Mouse (Mus musculus) adipocyte (in vitro differentiated cells): Measurements from ENCODE around the gene C2.

Experiments used
- DNase-seq: peaks from one replicate; pipeline ENCODE4 v3.0.0-alpha.2; 2016; ENCODE audit warnings: low spot score

The C2 gene

GRCm38 (mm10) chr17:34881166-34881565 lies 16.9 kb downstream of the C2 start:
- no peak for DNase-seq

GRCm38 (mm10) chr17:34879336-34879879 lies 18.7 kb downstream of the C2 start, which contains the start of gene Zbtb12:
Zbtb12 (plus strand) TSS chr17:34879483.
- no peak for DNase-seq

- DNase-seq: no peak
Measured at GRCm38 (mm10) chr17:34874321-34874720, 23.7 kb downstream of the C2 start.

GRCm38 (mm10) chr17:34865981-34866380 lies 32.1 kb downstream of the C2 start:
- no peak for DNase-seq

- peak; percentile 50 for DNase-seq
Measured at GRCm38 (mm10) chr17:34862416-34863081, 35.5 kb downstream of the C2 start, which contains the start of gene Cfb. Cfb (minus strand) TSS chr17:34862518.

- DNase-seq: peak; percentile 36
Measured at GRCm38 (mm10) chr17:34861704-34862415, 36.2 kb downstream of the C2 start.

GRCm38 (mm10) chr17:34860514-34860913 lies 37.6 kb downstream of the C2 start:
- no peak for DNase-seq

- no peak for DNase-seq
Measured at GRCm38 (mm10) chr17:34858670-34859069, 39.4 kb downstream of the C2 start.

GRCm38 (mm10) chr17:34855825-34856224 lies 42.2 kb downstream of the C2 start:
- DNase-seq: peak; percentile 50

GRCm38 (mm10) chr17:34854761-34855160 lies 43.3 kb downstream of the C2 start:
- DNase-seq: no peak

GRCm38 (mm10) chr17:34853511-34853910 lies 44.6 kb downstream of the C2 start:
- no peak for DNase-seq

GRCm38 (mm10) chr17:34850517-34851125 lies 47.4 kb downstream of the C2 start:
- no peak for DNase-seq

- DNase-seq: peak; percentile 98
Measured at GRCm38 (mm10) chr17:34849722-34850516, 48.1 kb downstream of the C2 start, which contains the start of the genes Skiv2l and Nelfe. Skiv2l (minus strand) TSS chr17:34850210. Nelfe (plus strand) TSS chr17:34850391.

- no peak for DNase-seq
Measured at GRCm38 (mm10) chr17:34847615-34848014, 50.5 kb downstream of the C2 start.

GRCm38 (mm10) chr17:34847192-34847591 lies 50.9 kb downstream of the C2 start:
- DNase-seq: no peak

- no peak for DNase-seq
Measured at GRCm38 (mm10) chr17:34844884-34845283, 53.2 kb downstream of the C2 start.

GRCm38 (mm10) chr17:34840736-34841307 lies 57.2 kb downstream of the C2 start:
- DNase-seq: peak; percentile 71

GRCm38 (mm10) chr17:34838785-34839184 lies 59.3 kb downstream of the C2 start:
- DNase-seq: no peak

GRCm38 (mm10) chr17:34837464-34838324 lies 60.4 kb downstream of the C2 start:
- DNase-seq: no peak

- peak; percentile 97 for DNase-seq
Measured at GRCm38 (mm10) chr17:34836856-34837221, 61.2 kb downstream of the C2 start, which contains the start of the genes Stk19 and Dxo. Stk19 (minus strand) TSS chr17:34836945. Dxo (plus strand) TSS chr17:34837019.
